Mouse (Mus musculus): Measurements from ENCODE around the gene Olfr102. TPM values are rescaled to one million over a fixed set of nuclear protein-coding genes. Genes with fewer than 3 reads are reported as not detected.

Olfr102 gene
- polyA plus RNA-seq (2012; ENCODE audit: low replicate concordance) = not detected in 2 replicates

DNA sequence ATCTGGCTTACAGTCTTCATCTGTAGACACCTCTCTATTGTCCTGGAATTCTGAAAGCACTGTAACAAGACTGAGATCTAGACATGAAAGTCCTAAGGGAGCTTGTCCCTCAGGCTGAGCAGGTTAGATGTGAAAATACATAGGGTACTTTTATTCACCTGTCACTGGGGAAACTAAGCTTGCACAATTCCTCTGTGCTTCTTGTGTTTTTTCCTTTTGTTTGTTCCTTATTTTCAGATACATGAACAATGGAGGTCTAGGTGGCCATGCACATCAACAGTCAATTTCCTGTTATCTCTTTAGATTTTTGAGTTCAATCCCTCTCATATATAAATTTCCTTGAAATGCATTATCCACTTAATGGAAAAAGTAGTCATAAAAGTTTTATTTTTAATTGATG lies at the start of gene Olfr102:
Olfr102 (minus strand) TSS at position 101 of the 400 bp plus-strand sequence.

GRCm38 (mm10) chr17:37359282-37359681 lies 42.4 kb upstream of the Olfr102 start, which contains the start of gene Olfr104-ps:
Gene Olfr104-ps (plus strand): TSS chr17:37359582.

DNA sequence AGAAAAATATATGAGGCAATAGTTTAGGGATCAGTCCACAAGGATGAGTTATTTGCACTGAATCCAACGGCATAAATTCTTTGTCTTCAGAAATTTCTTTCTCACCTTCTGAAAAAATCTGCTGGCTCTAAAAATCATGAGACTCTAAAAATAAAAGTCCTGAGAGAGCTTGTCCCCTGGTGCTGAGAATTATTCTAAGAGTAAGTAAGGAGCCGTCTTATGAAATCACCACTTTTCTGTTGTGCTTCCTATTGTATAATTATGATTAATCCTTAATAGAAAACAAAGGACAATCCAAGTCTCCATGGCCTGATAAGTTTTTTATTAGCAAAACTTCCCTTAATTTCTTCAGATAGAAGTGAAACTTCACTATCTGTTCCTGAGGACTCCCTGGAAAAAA lies 22.7 kb upstream of the Olfr102 start, which contains the start of gene Olfr103:
Olfr103 (minus strand) TSS at position 101 of the 400 bp plus-strand sequence.

DNA sequence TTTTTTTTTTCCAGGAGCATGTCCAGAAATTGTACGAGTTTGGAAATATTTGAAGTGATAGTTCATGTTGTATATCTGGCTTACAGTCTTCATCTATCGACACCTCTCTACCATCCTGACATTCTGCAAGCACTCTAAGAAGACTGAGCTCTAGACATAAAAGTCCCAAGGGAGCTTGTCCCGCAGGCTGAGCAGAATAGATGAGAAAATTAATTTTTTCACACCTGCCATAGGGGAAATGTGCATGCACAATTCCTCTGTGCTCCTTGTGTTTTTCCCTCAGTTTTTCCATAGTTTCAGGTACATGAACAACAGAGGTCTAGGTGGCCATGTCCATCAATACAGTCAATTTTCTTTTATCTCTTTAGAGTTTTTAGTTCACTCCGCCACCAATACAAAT lies 12.6 kb downstream of the Olfr102 start, which contains the start of gene Olfr101:
Olfr101 (minus strand) TSS at position 101 of the 400 bp plus-strand sequence.

GRCm38 (mm10) chr17:37283360-37283759 lies 33.5 kb downstream of the Olfr102 start, which contains the start of gene Olfr99:
Gene Olfr99 (minus strand): TSS chr17:37283460.

DNA sequence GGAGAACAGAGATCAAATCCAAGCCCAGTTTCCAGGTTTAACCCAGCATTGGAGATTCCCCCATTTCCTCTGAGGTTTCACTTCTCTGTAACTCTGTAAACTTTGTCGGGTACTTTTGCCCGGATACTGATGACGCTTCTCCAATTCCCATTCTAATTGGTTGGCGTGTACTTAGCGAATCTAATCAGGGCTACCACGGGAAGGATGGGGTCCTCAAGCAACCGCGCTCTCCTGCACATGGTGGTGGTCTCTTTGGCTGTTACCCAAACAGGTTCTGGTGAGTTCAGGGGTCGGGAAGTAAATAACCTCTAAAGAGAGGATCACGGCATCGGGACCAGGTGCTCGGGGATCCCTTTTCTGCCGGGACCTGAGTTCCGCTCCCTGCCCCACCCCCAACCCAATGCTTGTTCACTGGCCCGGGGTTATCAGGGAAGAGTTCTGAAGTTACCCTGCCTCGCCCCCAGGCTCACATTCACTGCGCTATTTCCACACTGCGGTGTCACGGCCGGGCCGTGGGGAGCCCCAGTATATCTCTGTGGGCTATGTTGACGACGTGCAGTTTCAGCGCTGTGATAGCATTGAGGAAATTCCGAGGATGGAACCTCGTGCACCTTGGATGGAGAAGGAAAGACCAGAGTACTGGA lies 46.7 kb downstream of the Olfr102 start, which contains the start of gene H2-M3:
H2-M3 (plus strand) TSS at position 163 of the 644 bp plus-strand sequence.

DNA sequence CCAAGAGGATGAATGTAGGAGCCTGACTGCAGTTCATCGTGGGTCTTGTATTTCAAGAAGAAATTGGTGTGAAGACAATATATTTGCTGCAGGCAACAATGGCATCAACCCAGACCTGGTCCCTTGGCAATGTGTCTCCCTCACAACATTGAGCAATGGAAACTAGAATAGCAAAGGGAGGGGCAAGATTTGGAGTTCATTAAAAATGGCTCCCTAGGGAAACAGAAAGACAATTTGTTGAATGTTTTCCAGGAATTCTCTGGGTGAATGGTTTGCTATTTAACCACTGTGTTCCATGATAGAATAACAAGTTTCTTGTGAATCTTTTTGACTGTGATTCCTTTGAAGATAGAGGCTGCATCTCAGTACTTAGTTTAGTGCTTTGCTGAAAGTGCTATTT lies 53.2 kb downstream of the Olfr102 start, which contains the start of gene Olfr98:
Olfr98 (minus strand) TSS at position 124 of the 400 bp plus-strand sequence.

Other genes starting within 250 kb of the Olfr102 start
- gene Olfr90, start 228.6 kb downstream of the Olfr102 start, polyA plus RNA-seq (2012; ENCODE audit: low replicate concordance) = not detected in 2 replicates
- gene Olfr91, start 218.8 kb downstream of the Olfr102 start, polyA plus RNA-seq (2012; ENCODE audit: low replicate concordance) = not detected in 2 replicates
- not detected in 2 replicates for gene Olfr92, start 197.0 kb downstream of the Olfr102 start, polyA plus RNA-seq (2012; ENCODE audit: low replicate concordance)
- gene Olfr93, start 155.6 kb downstream of the Olfr102 start, polyA plus RNA-seq (2012; ENCODE audit: low replicate concordance) = not detected in 2 replicates
- gene Ubd, start 123.2 kb downstream of the Olfr102 start, polyA plus RNA-seq (2012; ENCODE audit: low replicate concordance) = 0.36 and 0.56 TPM in 2 replicates
- not detected in 2 replicates for gene Olfr94, start 116.1 kb downstream of the Olfr102 start, polyA plus RNA-seq (2012; ENCODE audit: low replicate concordance)
- not detected in 2 replicates for gene Olfr95, start 103.9 kb downstream of the Olfr102 start, polyA plus RNA-seq (2012; ENCODE audit: low replicate concordance)
- not detected in 2 replicates for gene Olfr96, start 96.9 kb downstream of the Olfr102 start, polyA plus RNA-seq (2012; ENCODE audit: low replicate concordance)
- not detected in 2 replicates for gene Olfr97, start 79.7 kb downstream of the Olfr102 start, polyA plus RNA-seq (2012; ENCODE audit: low replicate concordance)
- not detected in 2 replicates for gene Olfr98, start 53.3 kb downstream of the Olfr102 start, polyA plus RNA-seq (2012; ENCODE audit: low replicate concordance)
- gene H2-M3, start 46.8 kb downstream of the Olfr102 start, polyA plus RNA-seq (2012; ENCODE audit: low replicate concordance) = 2.8 and 9.9 TPM in 2 replicates
- not detected in 2 replicates for gene Olfr99, start 33.6 kb downstream of the Olfr102 start, polyA plus RNA-seq (2012; ENCODE audit: low replicate concordance)
- not detected in 2 replicates for gene Olfr101, start 12.7 kb downstream of the Olfr102 start, polyA plus RNA-seq (2012; ENCODE audit: low replicate concordance)
- not detected in 2 replicates for gene Olfr103, start 22.6 kb upstream of the Olfr102 start, polyA plus RNA-seq (2012; ENCODE audit: low replicate concordance)
- gene Olfr104-ps, start 42.5 kb upstream of the Olfr102 start, polyA plus RNA-seq (2012; ENCODE audit: low replicate concordance) = not detected in 2 replicates
- gene Olfr105-ps, start 62.0 kb upstream of the Olfr102 start, polyA plus RNA-seq (2012; ENCODE audit: low replicate concordance) = not detected in 2 replicates
- gene Olfr106-ps, start 73.3 kb upstream of the Olfr102 start, polyA plus RNA-seq (2012; ENCODE audit: low replicate concordance) = not detected in 2 replicates
- not detected in 2 replicates for gene Olfr107, start 82.2 kb upstream of the Olfr102 start, polyA plus RNA-seq (2012; ENCODE audit: low replicate concordance)
- not detected in 2 replicates for gene Olfr108, start 128.4 kb upstream of the Olfr102 start, polyA plus RNA-seq (2012; ENCODE audit: low replicate concordance)
- gene Olfr109, start 141.9 kb upstream of the Olfr102 start, polyA plus RNA-seq (2012; ENCODE audit: low replicate concordance) = not detected in 2 replicates
- 0.64 and 1.3 TPM in 2 replicates for gene H2-M2, start 166.5 kb upstream of the Olfr102 start, polyA plus RNA-seq (2012; ENCODE audit: low replicate concordance)
- gene Olfr110, start 175.4 kb upstream of the Olfr102 start, polyA plus RNA-seq (2012; ENCODE audit: low replicate concordance) = not detected in 2 replicates
- gene Olfr111, start 191.0 kb upstream of the Olfr102 start, polyA plus RNA-seq (2012; ENCODE audit: low replicate concordance) = not detected in 2 replicates